Mouse (Mus musculus) liver, postnatal 0 days (tissue): ENCODE measurements at regions not wholly inside any gene's neighbourhood (a gene's known extent, or its start where the extent isn't known, plus 50 kb on each side); places are given as distances from the start of the nearest gene placed in this dataset.
A peak's percentile ranks its signal among the peaks of the same experiment; 100 is the strongest.

ENCODE experiments used
- ATAC-seq: fragments of 200-750 bp; cut with Nextera tagmentation; 2 replicates; pipeline ENCODE4 v1.8.0; 2017; ENCODE audit warnings: mild to moderate bottlenecking, moderate library complexity
- DNase-seq: peaks from one replicate; pipeline ENCODE4 v3.0.0-alpha.2; 2016
- H3K27ac ChIP-seq: fragments of 300-500 bp; sonication (generic); 2 replicates; pipeline ENCODE4 v1.5.1; 2014; ENCODE audit warnings: antibody characterized with exemption, moderate library complexity, mild to moderate bottlenecking, low read depth
- H3K27me3 ChIP-seq: fragments of 300-500 bp; sonication (generic); 2 replicates; pipeline ENCODE4 v1.6.1; 2014; ENCODE audit warnings: low read length, control low read depth, mixed read lengths; ENCODE audit not compliant: insufficient read depth
- H3K36me3 ChIP-seq: fragments of 300-500 bp; sonication (generic); replicated peaks from 2 replicates; pipeline ENCODE4 v1.6.1; 2014; ENCODE audit warnings: mild to moderate bottlenecking, control low read depth, low read length, moderate library complexity, mixed read lengths; ENCODE audit not compliant: insufficient read depth
- H3K4me1 ChIP-seq: fragments of 300-500 bp; sonication (generic); 2 replicates; pipeline ENCODE4 v1.6.1; 2014; ENCODE audit warnings: antibody characterized with exemption, mild to moderate bottlenecking, control low read depth; ENCODE audit not compliant: insufficient read depth
- H3K4me2 ChIP-seq: fragments of 300-500 bp; sonication (generic); 2 replicates; pipeline ENCODE4 v1.6.1; 2014; ENCODE audit warnings: low read depth, mild to moderate bottlenecking, low read length, moderate library complexity, mixed read lengths
- H3K4me3 ChIP-seq: fragments of 300-500 bp; sonication (generic); 2 replicates; pipeline ENCODE4 v1.5.1; 2014; ENCODE audit warnings: low read depth, low read length
- H3K9ac ChIP-seq: fragments of 300-500 bp; sonication (generic); replicated peaks from 2 replicates; pipeline ENCODE4 v1.6.1; 2014; ENCODE audit warnings: mild to moderate bottlenecking, moderate library complexity
- H3K9me3 ChIP-seq: fragments of 300-500 bp; sonication (generic); 2 replicates; pipeline ENCODE4 v1.6.1; 2016; ENCODE audit warnings: mild to moderate bottlenecking, control low read depth, low read length, mixed read lengths
- CTCF ChIP-seq: sonication (generic); IDR thresholded peaks from 2 replicates; pipeline ENCODE4 v1.5.1; 2016; ENCODE audit warnings: antibody characterized with exemption, low read depth
- EP300 ChIP-seq: IDR thresholded peaks from 2 replicates; pipeline ENCODE4 v1.6.1; 2016; ENCODE audit warnings: antibody characterized with exemption, low read depth, mild to moderate bottlenecking
- WGBS: fragments of 180-500 bp; shearing (Covaris S2); extraction: QIAGEN DNeasy Blood & Tissue Kit; methylation state at CpG from one replicate; pipeline ENCODE4 v1.1.7; 2014; ENCODE audit not compliant: insufficient replicate concordance; 5-methylcytosine and 5-hydroxymethylcytosine counted together

GRCm38 (mm10) chr13:117508746-117509145, 93.4 kb upstream of the Hcn1 start:
- ATAC-seq (no peak), DNase-seq (no peak)
- no peak overlapping the region for H3K27ac ChIP-seq
- H3K4me1 ChIP-seq = no peaks in the 10 kb centered on the region
- H3K9me3 ChIP-seq = no peaks in the 10 kb centered on the region
- no peak overlapping the region for H3K9ac ChIP-seq
- TF ChIP-seq EP300 (no peak), CTCF (no peak)
- no peak overlapping the region for H3K4me2 ChIP-seq
- no peak overlapping the region for H3K4me3 ChIP-seq
- H3K36me3 ChIP-seq = no peaks in the 10 kb centered on the region
- no peaks in the 10 kb centered on the region for H3K27me3 ChIP-seq
- 74% methylated on average over 4 of the region's 4 CpGs for whole genome bisulfite sequencing

- no peak for ATAC-seq
- Histone ChIP-seq H3K36me3 (no peaks in the 10 kb centered on the region), H3K4me1 (no peaks in the 10 kb centered on the region), H3K9ac (no peak overlapping the region), H3K9me3 (no peaks in the 10 kb centered on the region), H3K27me3 (no peaks in the 10 kb centered on the region), H3K27ac (no peak overlapping the region), H3K4me3 (no peak overlapping the region), H3K4me2 (no peak overlapping the region)
- peak; percentile 24 for DNase-seq
- 36% methylated on average over 3 of the region's 3 CpGs for whole genome bisulfite sequencing
- TF ChIP-seq CTCF = peak; percentile 77
- TF ChIP-seq EP300 = no peak
Measured at GRCm38 (mm10) chr13:117550108-117550507, 52.0 kb upstream of the Hcn1 start.
